Mouse (Mus musculus) neural tube, embryonic 15.5 days (tissue): ENCODE data around the gene Ifna12. TPM values are rescaled to one million over a fixed set of nuclear protein-coding genes. Genes with fewer than 3 reads are reported as not detected.

ENCODE experiments used
- polyA plus RNA-seq: library from polyadenylated mRNA; unstranded; fragments of >200 nt; fragmentation: Nextera tagmentation; extraction: Ambion mirVana; gene quantifications from 2 replicates; pipeline ENCODE4 v1.2.1, GENCODE M21; 2015

Ifna12 gene
- polyA plus RNA-seq, 1 experiment from 2014 or later, result not detected

Other genes with a start within 250 kb of the Ifna12 start
- gene Hacd4, start 164.4 kb downstream of the Ifna12 start, polyA plus RNA-seq, result 4.3 and 5.5 TPM in 2 replicates
- gene Ifnb1, start 80.6 kb downstream of the Ifna12 start, polyA plus RNA-seq, result not detected in 2 replicates
- gene Ifna15, start 45.1 kb downstream of the Ifna12 start, polyA plus RNA-seq, result not detected in 2 replicates
- gene Ifna14, start 31.6 kb downstream of the Ifna12 start, polyA plus RNA-seq, result not detected in 2 replicates
- gene Ifna9, start 11.0 kb downstream of the Ifna12 start, polyA plus RNA-seq, result not detected in 2 replicates
- gene C87499, start 31.0 kb upstream of the Ifna12 start, polyA plus RNA-seq, result not detected in 2 replicates
- gene Ifna13, start 41.1 kb upstream of the Ifna12 start, polyA plus RNA-seq, result not detected in 2 replicates
- not detected in 2 replicates for gene Ifna16, start 73.5 kb upstream of the Ifna12 start, polyA plus RNA-seq
- not detected in 2 replicates for gene Ifna2, start 80.5 kb upstream of the Ifna12 start, polyA plus RNA-seq
- gene Ifnab, start 88.0 kb upstream of the Ifna12 start, polyA plus RNA-seq, result not detected in 2 replicates
- 1.0 and 1.4 TPM in 2 replicates for gene Gm26566, start 118.4 kb upstream of the Ifna12 start, polyA plus RNA-seq
- gene Klhl9, start 119.1 kb upstream of the Ifna12 start, polyA plus RNA-seq, result 95.7 and 97.8 TPM in 2 replicates
- gene Gm13271, start 151.5 kb upstream of the Ifna12 start, polyA plus RNA-seq, result not detected in 2 replicates
- 0.18 TPM in 1 of 2 replicates, not detected in the other for gene Gm13283, start 156.7 kb upstream of the Ifna12 start, polyA plus RNA-seq
- gene Gm13290, start 170.5 kb upstream of the Ifna12 start, polyA plus RNA-seq, result not detected in 2 replicates
- not detected in 2 replicates for gene Gm13289, start 173.5 kb upstream of the Ifna12 start, polyA plus RNA-seq
- gene Gm13272, start 176.5 kb upstream of the Ifna12 start, polyA plus RNA-seq, result not detected in 2 replicates
- not detected in 2 replicates for gene Ifnz, start 178.8 kb upstream of the Ifna12 start, polyA plus RNA-seq
- gene Gm13276, start 182.3 kb upstream of the Ifna12 start, polyA plus RNA-seq, result not detected in 2 replicates
- gene Gm13277, start 185.3 kb upstream of the Ifna12 start, polyA plus RNA-seq, result not detected in 2 replicates
- gene Gm13278, start 188.2 kb upstream of the Ifna12 start, polyA plus RNA-seq, result not detected in 2 replicates
- not detected in 2 replicates for gene Gm13275, start 191.1 kb upstream of the Ifna12 start, polyA plus RNA-seq
- not detected in 2 replicates for gene Gm13279, start 194.0 kb upstream of the Ifna12 start, polyA plus RNA-seq
- gene Gm13285, start 196.3 kb upstream of the Ifna12 start, polyA plus RNA-seq, result 0.38 TPM in 1 of 2 replicates, not detected in the other
- not detected in 2 replicates for gene Gm13287, start 199.9 kb upstream of the Ifna12 start, polyA plus RNA-seq
- gene Gm13288, start 202.2 kb upstream of the Ifna12 start, polyA plus RNA-seq, result not detected in 2 replicates
- gene Ifna7, start 212.9 kb upstream of the Ifna12 start, polyA plus RNA-seq, result not detected in 2 replicates
- not detected in 2 replicates for gene Ifna11, start 216.6 kb upstream of the Ifna12 start, polyA plus RNA-seq
- not detected in 2 replicates for gene Ifna6, start 224.0 kb upstream of the Ifna12 start, polyA plus RNA-seq
- not detected in 2 replicates for gene Ifna5, start 232.1 kb upstream of the Ifna12 start, polyA plus RNA-seq
- gene Ifna4, start 238.5 kb upstream of the Ifna12 start, polyA plus RNA-seq, result not detected in 2 replicates
- not detected in 2 replicates for gene Ifna1, start 246.7 kb upstream of the Ifna12 start, polyA plus RNA-seq